Mouse (Mus musculus): Measurements from ENCODE around the gene Ppm1l.

DNA sequence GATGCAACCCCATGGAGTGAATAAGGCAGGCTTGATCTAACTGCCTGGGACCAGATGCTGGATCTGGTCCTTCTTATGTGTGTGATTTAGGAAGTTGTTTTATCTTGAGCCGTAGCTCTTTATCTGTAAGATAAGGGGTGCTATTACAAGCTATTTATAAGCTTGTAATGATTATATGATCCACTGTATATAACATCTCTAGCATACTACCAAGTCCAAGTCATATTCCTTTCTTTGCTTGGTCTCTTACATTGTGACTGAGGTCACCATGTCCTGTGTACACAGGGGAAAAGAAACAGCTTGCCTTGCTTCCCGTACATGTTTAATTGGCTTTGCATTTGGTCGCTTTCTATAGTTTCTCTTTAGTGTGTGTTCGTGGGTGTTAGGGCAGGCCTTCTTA is 46.2 kb downstream of the Ppm1l start:
- TF ChIP-seq POLR2A (IDR thresholded peaks at IDR 0.05; ENCODE audit: low read depth, low read length) (no peak), CTCF (IDR thresholded peaks at IDR 0.05; ENCODE audit: borderline replicate concordance, insufficient read depth, low read length) (no peak)
